In the genomic region with DNA sequence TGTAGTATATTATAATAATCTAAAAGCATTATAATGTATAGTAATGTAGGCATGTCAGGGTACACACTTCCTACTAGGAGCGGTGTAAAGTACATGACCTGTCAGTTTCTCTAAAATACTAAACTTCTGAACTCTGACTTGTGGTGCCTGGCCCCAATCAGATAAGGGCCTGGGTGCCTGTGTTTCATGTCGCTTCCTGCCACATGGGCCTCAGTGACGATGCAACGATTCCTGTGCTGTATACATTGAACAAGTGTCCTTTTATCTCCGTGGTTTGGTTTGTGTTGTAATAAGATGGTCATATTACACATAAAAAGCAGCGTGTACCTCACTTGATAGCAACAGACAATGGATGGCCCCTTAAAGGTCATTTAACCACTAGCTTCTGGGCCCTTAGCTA, we compare ENCODE assay signal across 17 mouse cellular contexts.
DNase-seq lines count a peak whose midpoint lies in the region; ATAC-seq and TF ChIP-seq lines count a peak whose summit lies in the region.
"Had no signal": no experiment of that assay in that cellular context is flagged by ENCODE, and none has a peak within 500 bp of the region (broad histone marks: within the 10 kb centered on the region; RNA-seq: fewer than 3 reads in every experiment).

No protein-coding gene starts in this region.

- peak; percentile 87 for ATAC-seq in inflammation-experienced regulatory T-cells, adult 6 months
- ATAC-seq in megakaryocyte-erythroid progenitor cell, adult 5-6 weeks (replicated peaks; ENCODE audit: low FRiP score, low TSS enrichment, poor library complexity, severe bottlenecking), result peak; percentile 98
- ATAC-seq: forebrain, embryonic 13.5 days; midbrain, embryonic 13.5 days had no signal

- no peaks in the 10 kb centered on the region for H3K4me1 ChIP-seq in lung, adult 2 months (ENCODE audit: control insufficient read depth, insufficient read depth, low read length)
- H3K4me1 ChIP-seq: embryonic facial prominence, embryonic 13.5 days; forebrain, embryonic 13.5 days; midbrain, embryonic 13.5 days had no signal

- no peak for TF ChIP-seq CTCF in lung, adult 2 months (IDR thresholded peaks at IDR 0.05; ENCODE audit: insufficient read depth, low read length)

- intact Hi-C loops in heart, postnatal 36 days (cut with DNase I), result no loop called here
- intact Hi-C loops in left cerebral cortex, postnatal 36 days (cut with DNase I), result loop anchor here (5.0 kb wide), 1 partner anchor 258 kb away; a partner anchor contains a TSS

- WGBS in lung, adult 2 months, result 44% methylated on average over 6 of the region's 6 CpGs

- peak; percentile 89 for DNase-seq in heart, adult 11 months
- no peak for DNase-seq in heart, postnatal 36 days
- peak; percentile 64 for DNase-seq in thymus, postnatal 4 days
- DNase-seq in left cerebral cortex, postnatal 36 days (ENCODE audit: low spot score in 2 of 2), result no peak
- DNase-seq in urinary bladder, postnatal 14 days (ENCODE audit: low spot score), result no peak
- no peak for DNase-seq in lung, adult 2 months
- DNase-seq: adrenal gland, adult 8-10 months; cerebellum, adult 8-10 months; gastrocnemius, postnatal 10 days; kidney, postnatal 14 days; right cerebral cortex, postnatal 25 days had no signal

- no peak for TF ChIP-seq POLR2A in lung, adult 2 months (IDR thresholded peaks at IDR 0.05; ENCODE audit: borderline replicate concordance, extremely low read depth, low read depth, low read length)

- no peak overlapping the region for H3K4me3 ChIP-seq in lung, adult 2 months (replicated peaks; ENCODE audit: extremely low read depth, low read depth, low read length)
- H3K4me3 ChIP-seq: embryonic facial prominence, embryonic 13.5 days; forebrain, embryonic 13.5 days; left cerebral cortex, adult 2 months; midbrain, embryonic 13.5 days had no signal

Comparison
In these comparisons a context has a peak if more than half of its experiments do, and no peak if none do; other contexts are left out.
1. DNase-seq: peak in heart, adult 11 months (single experiment) and thymus, postnatal 4 days (single experiment); none in heart, postnatal 36 days (0 of 2), left cerebral cortex, postnatal 36 days (0 of 2), urinary bladder, postnatal 14 days (single experiment) and lung, adult 2 months (single experiment).